23 mouse cellular contexts compared by ENCODE assay signal in genomic region chr8:26921531-26922177, GRCm38 (mm10). TPM values are rescaled to one million over a fixed set of nuclear protein-coding genes. Genes with fewer than 3 reads are reported as not detected.
DNase-seq lines count a peak whose midpoint lies in the region; ATAC-seq and TF ChIP-seq lines count a peak whose summit lies in the region.
"Had no signal": no experiment of that assay in that cellular context is flagged by ENCODE, and none has a peak within 500 bp of the region (broad histone marks: within the 10 kb centered on the region; RNA-seq: fewer than 3 reads in every experiment).

No protein-coding gene starts in this region.

- no peaks in the 10 kb centered on the region for H3K9me3 ChIP-seq in midbrain, embryonic 16.5 days (replicated peaks; ENCODE audit: control insufficient read depth, low read length, poor library complexity, severe bottlenecking)
- H3K9me3 ChIP-seq in forebrain, embryonic 12.5 days = no peaks in the 10 kb centered on the region
- H3K9me3 ChIP-seq: embryonic facial prominence, embryonic 13.5 days; embryonic facial prominence, embryonic 15.5 days; G1E had no signal

- 94% methylated on average over 5 of the region's 5 CpGs for WGBS in midbrain, embryonic 16.5 days
- WGBS in forebrain, embryonic 12.5 days = 91% methylated on average over 5 of the region's 5 CpGs

- H3K4me3 ChIP-seq in myocyte = no peak overlapping the region
- no peak overlapping the region for H3K4me3 ChIP-seq in midbrain, embryonic 16.5 days (ENCODE audit: low read depth, low read length)
- H3K4me3 ChIP-seq in forebrain, embryonic 12.5 days (replicated peaks) = no peak overlapping the region
- H3K4me3 ChIP-seq: embryonic facial prominence, embryonic 13.5 days; embryonic facial prominence, embryonic 15.5 days had no signal

- H3K27me3 ChIP-seq in myocyte (ENCODE audit: control insufficient read depth, insufficient read depth, insufficient read length) = no peaks in the 10 kb centered on the region
- H3K27me3 ChIP-seq in midbrain, embryonic 16.5 days (ENCODE audit: control insufficient read depth, insufficient read depth, low read depth, low read length) = no peaks in the 10 kb centered on the region
- no peaks in the 10 kb centered on the region for H3K27me3 ChIP-seq in forebrain, embryonic 12.5 days
- H3K27me3 ChIP-seq: CH12.LX; embryonic facial prominence, embryonic 13.5 days; embryonic facial prominence, embryonic 15.5 days had no signal

- H3ac ChIP-seq in myocyte (ENCODE audit: control insufficient read depth, insufficient read length) = no peak overlapping the region

- H3K9ac ChIP-seq in midbrain, embryonic 16.5 days (ENCODE audit: low read depth, low read length) = no peak overlapping the region
- no peak overlapping the region for H3K9ac ChIP-seq in forebrain, embryonic 12.5 days
- H3K9ac ChIP-seq: embryonic facial prominence, embryonic 13.5 days; embryonic facial prominence, embryonic 15.5 days had no signal

- no peak overlapping the region for H3K27ac ChIP-seq in midbrain, embryonic 16.5 days (ENCODE audit: low read length)
- no peak overlapping the region for H3K27ac ChIP-seq in forebrain, embryonic 12.5 days
- H3K27ac ChIP-seq: embryonic facial prominence, embryonic 13.5 days; embryonic facial prominence, embryonic 15.5 days had no signal

- no peaks in the 10 kb centered on the region for H3K4me1 ChIP-seq in midbrain, embryonic 16.5 days (ENCODE audit: control insufficient read depth, insufficient read depth, low read length)
- H3K4me1 ChIP-seq in forebrain, embryonic 12.5 days = no peaks in the 10 kb centered on the region
- H3K4me1 ChIP-seq: embryonic facial prominence, embryonic 13.5 days; embryonic facial prominence, embryonic 15.5 days had no signal

- peak; percentile 25 for DNase-seq in 3134 (ENCODE audit: extremely low read depth, insufficient read length, low spot score)
- peak; percentile 75 for DNase-seq in 3T3-L1 (ENCODE audit: low read depth, low spot score)
- peak; percentile 38 for DNase-seq in NIH3T3 (ENCODE audit: low read depth)
- DNase-seq in heart, postnatal 4 days = no peak
- DNase-seq: adrenal gland, adult 8-10 months; adrenal gland, postnatal 14 days; adrenal gland, postnatal 36 days; cerebellum, adult 11-12 months; cerebellum, adult 2 months; cerebellum, adult 9-10 months; cerebellum, postnatal 10 days; cerebellum, postnatal 25 days; embryo, embryonic 11 days had no signal

- peak overlapping the region; percentile 15 for H3K4me2 ChIP-seq in myocyte (ENCODE audit: low read depth)
- H3K4me2 ChIP-seq in midbrain, embryonic 16.5 days (ENCODE audit: low read length) = no peak overlapping the region
- no peak overlapping the region for H3K4me2 ChIP-seq in forebrain, embryonic 12.5 days
- H3K4me2 ChIP-seq: embryonic facial prominence, embryonic 13.5 days; embryonic facial prominence, embryonic 15.5 days had no signal

- no peak for ATAC-seq in midbrain, embryonic 16.5 days
- no peak for ATAC-seq in forebrain, embryonic 12.5 days (ENCODE audit: low FRiP score)
- ATAC-seq: CD4-positive, CD25-positive, alpha-beta regulatory T cell, adult 4 months; forebrain, embryonic 14.5 days; forebrain, embryonic 16.5 days had no signal

- TF ChIP-seq POLR2A in myocyte (IDR thresholded peaks at IDR 0.05; ENCODE audit: insufficient read length, low read depth) = no peak

- H3K79me2 ChIP-seq in myocyte (ENCODE audit: control insufficient read depth, insufficient read depth) = no peaks in the 10 kb centered on the region

- H3K36me3 ChIP-seq in myocyte (ENCODE audit: control insufficient read depth, insufficient read depth) = no peaks in the 10 kb centered on the region
- H3K36me3 ChIP-seq in midbrain, embryonic 16.5 days (ENCODE audit: control insufficient read depth, insufficient read depth, low read length) = no peaks in the 10 kb centered on the region
- H3K36me3 ChIP-seq in forebrain, embryonic 12.5 days (replicated peaks) = no peaks in the 10 kb centered on the region
- H3K36me3 ChIP-seq: embryonic facial prominence, embryonic 13.5 days; embryonic facial prominence, embryonic 15.5 days; G1E had no signal

TF ChIP-seq in myocyte, 11 proteins besides CTCF, POLR2A, EP300 and RAD21:
- TF ChIP-seq REST (IDR thresholded peaks at IDR 0.05; ENCODE audit: insufficient read depth, insufficient read length) (no peak), MYOD1 (IDR thresholded peaks at IDR 0.05; ENCODE audit: control insufficient read depth in 1 of 3, insufficient read length in 2 of 3, low read depth in 2 of 3) (peak in 2 of 3 experiments; percentile 61 to 78), CEBPB (IDR thresholded peaks at IDR 0.05; ENCODE audit: insufficient read depth, poor library complexity, severe bottlenecking) (peak; percentile 76), POLR2AphosphoS2 (IDR thresholded peaks at IDR 0.05; ENCODE audit: insufficient read length, low read depth) (no peak), MYOG (IDR thresholded peaks at IDR 0.05; ENCODE audit: control insufficient read depth in 1 of 3, insufficient read depth in 1 of 3, insufficient read length in 2 of 3, low read depth in 2 of 3) (peak in 1 of 3 experiments; percentile 60)

RNA-seq across cellular contexts. Expression of gene Zfp703, which starts 55.5 kb away (rescaled TPM):
- polyA plus RNA-seq in myocyte (2012; fragmentation: generic; extraction: Trizol) = 42.8 TPM
- total RNA-seq in heart, postnatal 4 days (2021) = 10 to 100 TPM; 12.0 to 13.9 TPM
- polyA plus RNA-seq in midbrain, embryonic 16.5 days (2015; fragmentation: Nextera tagmentation; extraction: Ambion mirVana) = 6.1 and 7.3 TPM in 2 replicates
- polyA plus RNA-seq in forebrain, embryonic 12.5 days (2016; fragmentation: Nextera tagmentation; extraction: Ambion mirVana) = 10.3 and 12.7 TPM in 2 replicates
